Mouse (Mus musculus): ENCODE measurements around the gene Synrg. TPM values are rescaled to one million over a fixed set of nuclear protein-coding genes. Genes with fewer than 3 reads are reported as not detected.
A peak's percentile ranks its signal among the peaks of the same experiment; 100 is the strongest.

Synrg gene
- total RNA-seq, 2 experiments from 2014 or later, result 52.6 to 54.5 TPM

DNA sequence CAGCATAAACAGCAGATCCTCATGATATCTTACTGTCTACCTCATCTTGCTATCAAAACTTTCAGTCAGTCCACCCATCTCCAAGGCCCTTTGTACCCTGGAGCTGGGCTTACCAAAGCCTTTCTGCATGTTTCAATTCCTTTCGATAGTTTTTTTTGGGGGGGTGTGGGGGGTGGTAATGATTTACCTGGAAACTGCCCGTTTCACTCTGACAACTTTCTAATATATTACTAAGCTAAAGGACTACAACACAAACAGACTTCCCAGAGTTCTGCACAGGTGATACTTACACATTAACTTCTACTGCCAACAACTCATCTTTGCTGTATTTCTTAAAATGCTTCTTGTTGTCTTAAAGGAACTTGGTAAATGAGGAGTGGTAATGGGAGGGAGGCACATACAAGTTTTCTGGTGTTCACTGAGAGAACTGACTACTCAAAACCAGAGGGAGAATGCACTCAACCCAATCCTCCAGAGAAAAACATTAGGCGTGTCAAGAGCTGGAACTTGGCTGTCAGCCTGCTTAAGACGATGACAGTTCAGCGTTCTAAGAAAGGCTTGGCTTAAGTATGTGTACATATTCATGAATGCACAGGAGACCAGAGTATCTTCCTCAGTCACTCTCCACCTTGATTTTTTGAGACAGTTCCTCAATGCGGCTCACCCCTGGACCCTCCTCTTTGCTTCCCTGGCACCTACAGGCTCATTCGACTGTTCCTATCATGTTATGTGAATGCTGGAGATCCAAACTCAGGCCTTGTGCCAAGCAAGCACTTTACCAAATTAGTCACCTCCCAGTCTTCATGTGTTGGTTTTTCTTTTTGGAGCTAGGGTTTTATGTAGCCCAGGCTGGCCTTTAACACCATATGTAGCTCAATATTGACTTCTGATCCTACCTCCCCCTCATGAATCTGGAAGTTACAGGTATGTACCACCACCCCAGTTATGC, 109.9 kb downstream of the Synrg start:
- no peak for DNase-seq (ENCODE audit: low spot score in 2 of 2)

DNA sequence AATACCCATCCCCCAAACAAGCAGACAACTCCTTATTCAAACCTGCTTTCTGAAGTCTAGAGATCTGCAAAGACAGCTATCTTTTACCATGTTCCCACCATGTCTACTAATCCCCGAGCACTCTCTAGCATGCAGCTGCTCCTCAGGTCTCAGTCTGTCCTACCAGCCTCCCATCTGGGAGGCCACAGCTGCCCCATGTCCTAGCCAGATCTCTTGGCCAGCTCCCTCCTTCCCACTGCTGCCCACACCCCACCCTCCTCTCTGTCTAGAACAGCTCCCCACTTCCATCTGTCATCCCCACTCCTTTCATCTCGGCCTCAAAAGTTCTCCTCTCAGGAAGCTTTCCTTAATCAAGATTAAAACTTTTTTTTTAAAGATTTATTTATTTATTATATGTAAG, 112.8 kb downstream of the Synrg start:
- DNase-seq (ENCODE audit: low spot score in 2 of 2), result peak; percentile 40 to 48

DNA sequence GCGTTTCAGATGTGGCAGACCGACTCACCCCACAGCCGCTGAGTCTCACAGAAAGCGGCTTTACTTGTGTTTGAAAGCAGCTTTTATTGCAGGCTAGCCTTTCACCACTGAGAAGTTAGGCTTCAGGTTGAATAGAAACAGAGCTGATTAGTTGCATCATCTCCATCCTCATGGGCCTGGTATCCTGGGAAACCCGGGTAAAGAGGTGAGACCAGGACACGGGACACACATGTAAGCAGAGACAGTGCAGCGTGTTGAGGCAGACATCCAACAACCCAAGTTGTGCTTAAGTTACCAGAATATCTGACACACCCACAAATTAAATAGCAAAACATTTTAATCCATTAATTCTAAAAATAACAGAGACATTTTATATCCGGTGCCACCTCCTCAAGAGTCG, 114.4 kb downstream of the Synrg start:
- DNase-seq (ENCODE audit: low spot score in 2 of 2), result no peak

DNA sequence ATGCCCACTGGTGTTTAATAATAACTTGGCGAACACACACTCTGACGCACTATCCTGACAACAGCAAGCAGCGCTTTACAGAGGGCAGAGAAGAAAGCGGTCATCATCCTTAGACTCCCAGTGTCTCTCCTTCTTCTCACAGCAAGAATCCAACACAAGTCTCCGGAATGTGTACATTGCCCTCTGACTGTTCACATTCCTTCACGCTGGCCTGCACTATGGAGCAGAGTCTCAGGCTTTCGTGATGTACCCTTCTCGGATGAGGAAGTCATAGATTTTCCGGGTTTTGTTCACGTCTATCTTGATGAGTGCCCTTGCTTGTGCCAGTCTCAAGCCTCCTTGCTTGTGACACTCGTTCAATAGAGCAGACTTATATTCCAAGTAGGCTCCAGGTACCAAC, 115.1 kb downstream of the Synrg start:
- DNase-seq (ENCODE audit: low spot score in 2 of 2), result no peak

DNA sequence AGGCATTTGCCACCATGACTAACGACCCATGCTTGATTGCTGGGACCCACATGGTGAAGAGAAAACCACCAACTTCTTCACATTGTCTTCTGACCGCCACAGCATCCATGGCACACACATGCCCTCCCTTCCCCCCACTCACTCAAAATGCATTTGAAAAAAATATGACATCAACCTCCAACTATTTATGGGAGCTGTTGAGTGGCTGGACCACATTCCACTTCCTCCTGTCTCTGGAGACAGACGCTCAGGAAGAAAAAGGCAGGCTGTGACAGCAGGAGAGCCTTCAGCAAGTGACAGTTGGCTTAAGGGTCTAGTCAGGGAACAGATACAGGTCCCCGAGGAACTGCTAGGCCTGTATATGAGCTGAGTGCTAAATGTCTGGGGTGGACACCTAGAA, 115.7 kb downstream of the Synrg start:
- no peak for DNase-seq (ENCODE audit: low spot score in 2 of 2)

DNA sequence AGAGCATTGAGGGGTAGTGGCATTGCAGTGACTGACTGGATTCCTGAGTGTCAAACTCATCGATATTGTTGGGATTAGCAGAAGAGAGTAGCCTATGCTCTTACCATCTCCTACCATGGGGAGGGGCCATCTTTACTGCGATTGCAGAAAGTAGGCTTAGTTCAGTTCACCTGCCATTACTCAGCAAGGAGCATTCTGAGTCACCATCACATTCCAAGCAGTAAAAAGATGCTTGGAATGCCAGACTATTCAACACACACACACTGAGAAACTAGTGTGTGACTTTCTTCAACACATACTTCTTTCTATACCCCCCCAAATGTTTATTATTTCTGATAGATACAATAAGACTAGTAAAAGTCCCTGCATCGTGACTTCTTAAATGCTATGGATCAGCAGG, 116.1 kb downstream of the Synrg start:
- DNase-seq (ENCODE audit: low spot score in 2 of 2), result no peak

DNA sequence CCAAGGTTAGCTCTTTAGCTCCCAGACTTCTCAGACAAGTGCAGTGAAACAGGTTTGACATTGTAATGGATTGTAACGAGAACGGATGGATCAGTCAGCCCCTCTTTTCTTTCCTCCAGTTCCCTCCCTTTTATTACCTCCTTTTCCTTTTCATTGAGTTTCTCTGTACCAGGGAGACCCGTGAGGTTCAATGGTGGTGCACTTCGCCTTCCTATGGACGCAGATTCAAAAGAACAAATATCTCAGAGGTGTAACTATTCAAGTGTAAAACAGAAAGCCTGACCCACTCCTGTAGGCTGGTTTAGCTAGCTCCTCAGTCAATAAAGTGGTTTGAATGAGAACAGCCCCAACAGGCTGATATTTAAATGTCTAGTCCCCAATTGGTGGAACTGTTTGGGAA, 117.7 kb downstream of the Synrg start:
- no peak for DNase-seq (ENCODE audit: low spot score in 2 of 2)

DNA sequence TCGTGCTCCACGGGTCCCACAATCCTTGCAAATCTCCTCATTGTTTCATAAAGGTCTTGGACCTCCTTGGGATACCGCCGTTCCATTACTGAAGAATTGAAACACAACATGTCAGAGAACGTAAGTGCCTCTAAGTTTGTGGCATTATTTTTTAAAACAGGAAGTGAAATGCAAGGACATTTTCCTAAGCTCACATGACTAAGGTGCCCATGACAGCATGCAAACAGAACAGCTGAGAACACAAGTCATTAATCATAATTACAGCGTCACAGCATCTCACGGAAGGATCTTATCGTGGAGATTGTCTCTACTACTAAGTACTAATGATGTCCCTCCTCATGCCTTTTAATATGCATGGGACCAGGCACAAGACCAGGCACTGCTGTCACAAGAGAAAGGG, 126.3 kb downstream of the Synrg start:
- no peak for DNase-seq (ENCODE audit: low spot score in 2 of 2)

Other genes with a start within 250 kb of the Synrg start
- gene Wfdc21, start 217.5 kb upstream of the Synrg start, total RNA-seq (2021), result not detected
- gene Heatr6, start 210.7 kb upstream of the Synrg start, total RNA-seq (2021), result 10 to 100 TPM; 19.6 to 20.8 TPM
- gene Hnf1b, start 114.4 kb upstream of the Synrg start, total RNA-seq (2021), result under 1 TPM in 1 of 2 experiments, not detected in 1; 0.21 TPM
- 10 to 100 TPM; 12.1 to 12.7 TPM for gene Ddx52, start 22.4 kb upstream of the Synrg start, total RNA-seq (2021)
- 10 to 100 TPM; 15.9 to 17.3 TPM for gene Dusp14, start 104.8 kb downstream of the Synrg start, total RNA-seq (2021)
- 10 to 100 TPM; 34.8 to 35.6 TPM for gene Tada2a, start 165.2 kb downstream of the Synrg start, total RNA-seq (2021)
- gene Acaca, start 165.2 kb downstream of the Synrg start, total RNA-seq (2021), result 100 to 1,000 TPM; 105 to 117 TPM
- gene Gm11437, start 203.0 kb downstream of the Synrg start, total RNA-seq (2021), result not detected

Data from layer of hippocampus, postnatal 10 days (tissue).